Comparison of ENCODE assay signal across 8 mouse cellular contexts in genomic region chr8:88137748-88138484, GRCm38 (mm10). TPM values are rescaled to one million over a fixed set of nuclear protein-coding genes. Genes with fewer than 3 reads are reported as not detected.
A peak's percentile ranks its signal among the peaks of the same experiment; 100 is the strongest.
DNase-seq lines count a peak whose midpoint lies in the region; ATAC-seq and TF ChIP-seq lines count a peak whose summit lies in the region.

Gene Heatr3, plus strand, starts transcription at chr8:88137855.

- peaks cover 8 to 21% of the 10 kb centered on the region in 2 experiments for H3K36me3 ChIP-seq in MEL (ENCODE audit: control insufficient read depth in 1 of 2, insufficient read depth in 2 of 2, low read length in 2 of 2)
- peaks cover 24% of the 10 kb centered on the region for H3K36me3 ChIP-seq in lung, embryonic 16.5 days (ENCODE audit: control insufficient read depth, insufficient read depth, low read length)

- H3K79me2 ChIP-seq in MEL (ENCODE audit: control insufficient read depth, insufficient read depth, low read length, poor library complexity): peaks cover 32% of the 10 kb centered on the region

- no peak for TF ChIP-seq EP300 in MEL (IDR thresholded peaks at IDR 0.05; ENCODE audit: low read depth in 1 of 2, low read length in 2 of 2)

- peak; percentile 87 to 96 for ATAC-seq in hematopoietic stem cell, adult 5-6 weeks (replicated peaks in 1 of 2; ENCODE audit: insufficient read depth in 1 of 2, low FRiP score in 2 of 2, low TSS enrichment in 1 of 2, low read depth in 1 of 2, poor library complexity in 2 of 2, severe bottlenecking in 2 of 2)
- peak; percentile 99 for ATAC-seq in lung, embryonic 16.5 days (ENCODE audit: low read depth)

- no peaks in the 10 kb centered on the region for H3K27me3 ChIP-seq in MEL (ENCODE audit: control insufficient read depth in 1 of 2, insufficient read depth in 2 of 2, low read length in 2 of 2)
- H3K27me3 ChIP-seq in cerebellum, adult 2 months (ENCODE audit: control insufficient read depth, insufficient read depth, low read length): no peaks in the 10 kb centered on the region
- no peaks in the 10 kb centered on the region for H3K27me3 ChIP-seq in lung, embryonic 16.5 days (ENCODE audit: control insufficient read depth, insufficient read depth, low read depth, low read length)

- TF ChIP-seq CTCF in MEL (IDR thresholded peaks at IDR 0.05 in 2 of 3, conservative IDR thresholded peaks at IDR 0.05 in 1 of 3; ENCODE audit: control insufficient read depth in 1 of 3, insufficient read depth in 1 of 3, low read depth in 2 of 3, low read length in 3 of 3, poor library complexity in 1 of 3, severe bottlenecking in 1 of 3): no peak
- TF ChIP-seq CTCF in cerebellum, adult 2 months (IDR thresholded peaks at IDR 0.05; ENCODE audit: borderline replicate concordance, insufficient read depth, low read depth, low read length): no peak

- H3K9me3 ChIP-seq in MEL (replicated peaks; ENCODE audit: insufficient read depth, low read length): no peaks in the 10 kb centered on the region
- H3K9me3 ChIP-seq in lung, embryonic 16.5 days (ENCODE audit: control insufficient read depth, low read length): no peaks in the 10 kb centered on the region

- H3K9ac ChIP-seq in MEL (ENCODE audit: control insufficient read depth, low read depth, low read length, poor library complexity, severe bottlenecking): peak within 1 kb of the TSS; percentile 98
- peak within 1 kb of the TSS; percentile 87 for H3K9ac ChIP-seq in lung, embryonic 16.5 days (ENCODE audit: low read length)

- H3K27ac ChIP-seq in MEL (ENCODE audit: control insufficient read depth, low read depth, low read length): peak within 1 kb of the TSS; percentile 87
- peak within 1 kb of the TSS; percentile 86 for H3K27ac ChIP-seq in cerebellum, adult 2 months (ENCODE audit: insufficient read depth, low read length)
- H3K27ac ChIP-seq in lung, embryonic 16.5 days (ENCODE audit: low read length): peak within 1 kb of the TSS; percentile 92

- peak; percentile 88 to 97 for TF ChIP-seq POLR2A in MEL (IDR thresholded peaks at IDR 0.05; ENCODE audit: control insufficient read depth in 1 of 2, insufficient read depth in 1 of 2, low read depth in 1 of 2, low read length in 2 of 2, poor library complexity in 1 of 2)
- peak; percentile 94 for TF ChIP-seq POLR2A in cerebellum, adult 2 months (IDR thresholded peaks at IDR 0.05; ENCODE audit: borderline replicate concordance, insufficient read depth, low read length)

- peak; percentile 94 for DNase-seq in MEL (ENCODE audit: low read depth, low spot score)
- DNase-seq in cerebellum, adult 2 months: peak; percentile 96
- DNase-seq in forelimb bud, embryonic 11.5 days (ENCODE audit: low read depth, low spot score): peak; percentile 95
- DNase-seq in layer of hippocampus, adult 9-10 months (ENCODE audit: low spot score): peak; percentile 96
- peak; percentile 98 for DNase-seq in ovary, postnatal 10 days (ENCODE audit: low spot score)
- peak; percentile 71 to 79 for DNase-seq in thymus, postnatal 10 days (ENCODE audit: low spot score in 2 of 2)

- peaks cover 0 to 8% of the 10 kb centered on the region in 2 experiments; a peak in 2 of 4 replicates for H3K4me1 ChIP-seq in MEL (ENCODE audit: control insufficient read depth in 1 of 2, insufficient read depth in 2 of 2, low read length in 2 of 2)
- peaks cover 4% of the 10 kb centered on the region for H3K4me1 ChIP-seq in cerebellum, adult 2 months (ENCODE audit: control insufficient read depth, insufficient read depth, low read length)
- H3K4me1 ChIP-seq in lung, embryonic 16.5 days (replicated peaks; ENCODE audit: control insufficient read depth, insufficient read depth, low read length): peaks cover 6% of the 10 kb centered on the region

- H3K4me3 ChIP-seq in MEL (ENCODE audit: control insufficient read depth in 1 of 2, insufficient read depth in 1 of 2, low read depth in 2 of 2, low read length in 2 of 2): peak within 1 kb of the TSS; percentile 75 to 91
- H3K4me3 ChIP-seq in cerebellum, adult 2 months (replicated peaks; ENCODE audit: insufficient read depth, low read depth, low read length): peak within 1 kb of the TSS; percentile 80
- peak within 1 kb of the TSS; percentile 93 for H3K4me3 ChIP-seq in lung, embryonic 16.5 days (ENCODE audit: low read length)

- peak within 1 kb of the TSS; percentile 90 for H3K4me2 ChIP-seq in lung, embryonic 16.5 days (ENCODE audit: low read depth, low read length)

- TF ChIP-seq RAD21 in MEL (IDR thresholded peaks at IDR 0.05; ENCODE audit: low read depth, low read length): no peak

- WGBS in cerebellum, adult 2 months: 1% methylated on average over 75 of the region's 79 CpGs
- under 1% methylated on average over 71 of the region's 79 CpGs for WGBS in lung, embryonic 16.5 days

TF ChIP-seq in MEL, 35 proteins besides CTCF, POLR2A, EP300 and RAD21:
- TF ChIP-seq JUND (IDR thresholded peaks at IDR 0.05; ENCODE audit: low read depth, low read length): no peak
- no peak for TF ChIP-seq ZC3H11A (IDR thresholded peaks at IDR 0.05; ENCODE audit: low read depth, low read length)
- no peak; the same call in 1 of the 2 replicates for TF ChIP-seq KAT2A (conservative IDR thresholded peaks at IDR 0.05; ENCODE audit: low read depth, low read length)
- no peak for TF ChIP-seq CHD1 (IDR thresholded peaks at IDR 0.05; ENCODE audit: low read depth, low read length)
- TF ChIP-seq NELFE (IDR thresholded peaks at IDR 0.05; ENCODE audit: low read depth, low read length): peak; percentile 91
- TF ChIP-seq RCOR1 (IDR thresholded peaks at IDR 0.05; ENCODE audit: low read depth, low read length): no peak
- no peak for TF ChIP-seq ZMIZ1 (IDR thresholded peaks at IDR 0.05; ENCODE audit: low read depth, low read length)
- TF ChIP-seq MAFK (IDR thresholded peaks at IDR 0.05; ENCODE audit: borderline replicate concordance, low read depth, low read length): no peak
- no peak for TF ChIP-seq USF2 (IDR thresholded peaks at IDR 0.05; ENCODE audit: borderline replicate concordance in 1 of 2, insufficient read depth in 1 of 2, low read depth in 1 of 2, low read length in 2 of 2)
- TF ChIP-seq BHLHE40 (IDR thresholded peaks at IDR 0.05; ENCODE audit: borderline replicate concordance, low read depth, low read length): no peak
- TF ChIP-seq ELF1 (IDR thresholded peaks at IDR 0.05; ENCODE audit: low read depth, low read length): no peak
- TF ChIP-seq USF1 (IDR thresholded peaks at IDR 0.05; ENCODE audit: low read depth, low read length): 0 out of 2 replicates have a peak, but pooled peaks have one; percentile 6
- TF ChIP-seq ZKSCAN1 (IDR thresholded peaks at IDR 0.05; ENCODE audit: low read depth, low read length): no peak
- no peak for TF ChIP-seq GABPA (IDR thresholded peaks at IDR 0.05; ENCODE audit: low read depth, low read length)
- TF ChIP-seq CHD2 (IDR thresholded peaks at IDR 0.05; ENCODE audit: low read length): no peak
- TF ChIP-seq SIN3A (IDR thresholded peaks at IDR 0.05; ENCODE audit: low read length): peak; percentile 79
- TF ChIP-seq GATA1 (IDR thresholded peaks at IDR 0.05; ENCODE audit: low read depth, low read length): no peak
- peak; percentile 82 for TF ChIP-seq TBP (IDR thresholded peaks at IDR 0.05; ENCODE audit: low read depth, low read length)
- TF ChIP-seq MYC (IDR thresholded peaks at IDR 0.05; ENCODE audit: low read depth, low read length): peak; percentile 91
- no peak for TF ChIP-seq E2F4 (IDR thresholded peaks at IDR 0.05; ENCODE audit: borderline replicate concordance, low read depth, low read length)
- TF ChIP-seq TAL1 (IDR thresholded peaks at IDR 0.05; ENCODE audit: low read length): no peak
- peak; percentile 44; the same call in 1 of the 2 replicates for TF ChIP-seq TCF12 (IDR thresholded peaks at IDR 0.05; ENCODE audit: low read depth, low read length)
- TF ChIP-seq MXI1 (IDR thresholded peaks at IDR 0.05; ENCODE audit: low read depth, low read length): peak; percentile 94
- no peak for TF ChIP-seq SMC3 (IDR thresholded peaks at IDR 0.05; ENCODE audit: low read depth, low read length)
- no peak for TF ChIP-seq MEF2A (IDR thresholded peaks at IDR 0.05; ENCODE audit: extremely low read depth, insufficient replicate concordance, low read depth, low read length, poor library complexity, severe bottlenecking)
- TF ChIP-seq POLR2AphosphoS5 (IDR thresholded peaks at IDR 0.05; ENCODE audit: borderline replicate concordance, low read depth, low read length): 0 out of 2 replicates have a peak, but pooled peaks have one; percentile 44
- peak; percentile 75 for TF ChIP-seq HCFC1 (IDR thresholded peaks at IDR 0.05; ENCODE audit: low read depth, low read length)
- peak; percentile 93 for TF ChIP-seq NRF1 (IDR thresholded peaks at IDR 0.05; ENCODE audit: insufficient read depth, low read depth, low read length, poor library complexity, severe bottlenecking)
- peak; percentile 84 for TF ChIP-seq MAX (IDR thresholded peaks at IDR 0.05; ENCODE audit: low read length)
- TF ChIP-seq MAZ (IDR thresholded peaks at IDR 0.05; ENCODE audit: low read depth, low read length): no peak
- no peak for TF ChIP-seq ZNF384 (IDR thresholded peaks at IDR 0.05; ENCODE audit: low read depth, low read length)
- TF ChIP-seq ETS1 (IDR thresholded peaks at IDR 0.05; ENCODE audit: low read depth, low read length): no peak; the same call in 1 of the 2 replicates
- no peak for TF ChIP-seq MYB (IDR thresholded peaks at IDR 0.05; ENCODE audit: low read depth, low read length)
- TF ChIP-seq UBTF (IDR thresholded peaks at IDR 0.05; ENCODE audit: borderline replicate concordance, insufficient read depth, low read depth, low read length): no peak
- peak; percentile 78; the same call in 1 of the 2 replicates for TF ChIP-seq POLR2AphosphoS2 (IDR thresholded peaks at IDR 0.05; ENCODE audit: low read length)

RNA-seq across cellular contexts. Expression of gene Heatr3, which starts in this region (rescaled TPM):
- total RNA-seq in MEL (2012; rRNA removed): 52.9 and 60.3 TPM in 2 replicates
- polyA plus RNA-seq in MEL (2012; ENCODE audit: insufficient read depth in 1 of 2, insufficient read length in 2 of 2, low read depth in 1 of 2, low replicate concordance in 2 of 2, missing spikeins in 1 of 2): 10 to 100 TPM in 1 of 2 experiments, not detected in 1; 59.6 TPM
- 40.0 and 45.2 TPM in 2 replicates for polyA plus RNA-seq in cerebellum, adult 2 months (2012; rRNA removed)
- total RNA-seq in hematopoietic stem cell, adult 5-6 weeks (2017): 39.8 and 56.4 TPM in 2 replicates
- 32.3 and 32.5 TPM in 2 replicates for polyA plus RNA-seq in lung, embryonic 16.5 days (2015; fragmentation: Nextera tagmentation; extraction: Ambion mirVana)

Comparison
In these comparisons a context has a peak if more than half of its experiments do, and no peak if none do; other contexts are left out.
1. Peak in every context shown above with its lines: DNase-seq, ATAC-seq, H3K4me3 ChIP-seq and H3K27ac ChIP-seq.